Mouse (Mus musculus) kidney, embryonic 14.5 days (tissue): ENCODE results near the gene Mapk8ip1. TPM values are rescaled to one million over a fixed set of nuclear protein-coding genes. Genes with fewer than 3 reads are reported as not detected.
"Not testable (repeated sequence)": the region's sequence is repeated elsewhere in the genome, so short reads cannot be mapped to it uniquely, and the experiment has no call there.

Experiments used
- ATAC-seq: fragments of 200-750 bp; cut with Nextera tagmentation; 2 replicates; pipeline ENCODE4 v1.8.0; 2017; ENCODE audit warnings: moderate number of reproducible peaks, mild to moderate bottlenecking, moderate TSS enrichment, moderate library complexity; ENCODE audit not compliant: low FRiP score, low TSS enrichment
- H3K27ac ChIP-seq: fragments of 300-500 bp; sonication (generic); 2 replicates; pipeline ENCODE4 v1.5.1; 2014; ENCODE audit warnings: low read depth, mild to moderate bottlenecking, low read length, moderate library complexity, mixed read lengths
- H3K27me3 ChIP-seq: fragments of 300-500 bp; sonication (generic); 2 replicates; pipeline ENCODE4 v1.6.1; 2014; ENCODE audit warnings: mild to moderate bottlenecking, low read length; ENCODE audit not compliant: control insufficient read depth, insufficient read depth
- H3K36me3 ChIP-seq: fragments of 300-500 bp; sonication (generic); 2 replicates; pipeline ENCODE4 v1.6.1; 2014; ENCODE audit warnings: low read length, mixed read lengths; ENCODE audit not compliant: control insufficient read depth, insufficient read depth
- H3K4me1 ChIP-seq: fragments of 300-500 bp; sonication (generic); 2 replicates; pipeline ENCODE4 v1.6.1; 2014; ENCODE audit warnings: low read length, mixed read lengths; ENCODE audit not compliant: control insufficient read depth, insufficient read depth
- H3K4me2 ChIP-seq: fragments of 300-500 bp; sonication (generic); replicated peaks from 2 replicates; pipeline ENCODE4 v1.6.1; 2014; ENCODE audit warnings: low read depth, mild to moderate bottlenecking, low read length
- H3K4me3 ChIP-seq: fragments of 300-500 bp; sonication (generic); 2 replicates; pipeline ENCODE4 v1.5.1; 2014; ENCODE audit warnings: mild to moderate bottlenecking, low read length
- H3K9ac ChIP-seq: fragments of 300-500 bp; sonication (generic); 2 replicates; pipeline ENCODE4 v1.6.1; 2014; ENCODE audit warnings: low read depth, mild to moderate bottlenecking, low read length, moderate library complexity
- H3K9me3 ChIP-seq: fragments of 300-500 bp; sonication (generic); 2 replicates; pipeline ENCODE4 v1.6.1; 2016; ENCODE audit warnings: low read length; ENCODE audit not compliant: control insufficient read depth
- WGBS: fragments of 180-500 bp; shearing (Covaris S2); extraction: QIAGEN DNeasy Blood & Tissue Kit; methylation state at CpG from one replicate; pipeline ENCODE4 v1.1.7; 2014; 5-methylcytosine and 5-hydroxymethylcytosine counted together
- polyA plus RNA-seq: library from polyadenylated mRNA; unstranded; fragments of >200 nt; fragmentation: Nextera tagmentation; extraction: Ambion mirVana; gene quantifications from 2 replicates; pipeline ENCODE4 v1.2.1, GENCODE M21; 2014

The Mapk8ip1 gene
- polyA plus RNA-seq, 1 experiment from 2014 or later: 15.6 TPM

GRCm38 (mm10) chr2:92399877-92400276 lies 1.2 kb downstream of the Mapk8ip1 start:
- not testable (repeated sequence) for H3K4me2 ChIP-seq, H3K9ac ChIP-seq, H3K4me1 ChIP-seq, H3K27ac ChIP-seq, ATAC-seq, H3K9me3 ChIP-seq, H3K4me3 ChIP-seq, H3K27me3 ChIP-seq
- WGBS: 85% methylated on average over 3 of the region's 4 CpGs
- H3K36me3 ChIP-seq: peaks cover 10% of the 10 kb centered on the region; the same call in 1 of the 2 replicates

GRCm38 (mm10) chr2:92397436-92397835 lies 3.6 kb downstream of the Mapk8ip1 start:
- Histone ChIP-seq H3K36me3 (no peaks in the 10 kb centered on the region), H3K27ac (no peak overlapping the region), H3K4me1 (peaks cover 8% of the 10 kb centered on the region; the same call in 1 of the 2 replicates), H3K4me3 (no peak overlapping the region), H3K9me3 (no peaks in the 10 kb centered on the region), H3K4me2 (no peak overlapping the region), H3K9ac (no peak overlapping the region), H3K27me3 (no peaks in the 10 kb centered on the region; the same call in 1 of the 2 replicates)
- ATAC-seq: no peak
- 64% methylated on average over 1 of the region's 1 CpGs for whole genome bisulfite sequencing

GRCm38 (mm10) chr2:92395535-92395934 lies 5.5 kb downstream of the Mapk8ip1 start:
- Histone ChIP-seq H3K4me2 (no peak overlapping the region), H3K9ac (no peak overlapping the region), H3K27ac (no peak overlapping the region), H3K4me3 (no peak overlapping the region), H3K27me3 (no peaks in the 10 kb centered on the region; the same call in 1 of the 2 replicates), H3K9me3 (no peaks in the 10 kb centered on the region), H3K36me3 (no peaks in the 10 kb centered on the region), H3K4me1 (peaks cover 23% of the 10 kb centered on the region)
- ATAC-seq: no peak
- 91% methylated on average over 3 of the region's 3 CpGs for WGBS

- no peaks in the 10 kb centered on the region for H3K27me3 ChIP-seq
- peak overlapping the region; percentile 45 for H3K4me2 ChIP-seq
- H3K4me3 ChIP-seq: peak overlapping the region; percentile 37
- H3K4me1 ChIP-seq: peaks cover 41% of the 10 kb centered on the region
- H3K27ac ChIP-seq: peak overlapping the region; percentile 72
- peak; percentile 24; the same call in 1 of the 2 replicates for ATAC-seq
- H3K36me3 ChIP-seq: no peaks in the 10 kb centered on the region
- no peaks in the 10 kb centered on the region for H3K9me3 ChIP-seq
- 3% methylated on average over 26 of the region's 26 CpGs for WGBS
- peak overlapping the region; percentile 50; the same call in 1 of the 2 replicates for H3K9ac ChIP-seq
These were observed 8.5 kb downstream of the Mapk8ip1 start for GRCm38 (mm10) chr2:92392318-92393264.

- peaks cover 41% of the 10 kb centered on the region for H3K4me1 ChIP-seq
- ATAC-seq: no peak
- 20% methylated on average over 11 of the region's 11 CpGs for WGBS
- peaks cover 6% of the 10 kb centered on the region for H3K36me3 ChIP-seq
- H3K9me3 ChIP-seq: no peaks in the 10 kb centered on the region
- peak overlapping the region; percentile 50 for H3K9ac ChIP-seq
- peak overlapping the region; percentile 45 for H3K4me2 ChIP-seq
- H3K4me3 ChIP-seq: peak overlapping the region; percentile 37
- H3K27me3 ChIP-seq: no peaks in the 10 kb centered on the region
- H3K27ac ChIP-seq: peak overlapping the region; percentile 72
These were observed 9.3 kb downstream of the Mapk8ip1 start for GRCm38 (mm10) chr2:92391703-92392317.

- H3K9me3 ChIP-seq: no peaks in the 10 kb centered on the region
- peak overlapping the region; percentile 37; the same call in 1 of the 2 replicates for H3K4me3 ChIP-seq
- H3K27ac ChIP-seq: no peak overlapping the region
- H3K4me2 ChIP-seq: peak overlapping the region; percentile 45
- H3K27me3 ChIP-seq: no peaks in the 10 kb centered on the region
- H3K4me1 ChIP-seq: peaks cover 41% of the 10 kb centered on the region
- WGBS: 82% methylated on average over 8 of the region's 8 CpGs
- ATAC-seq: no peak
- peak overlapping the region; percentile 50; the same call in 1 of the 2 replicates for H3K9ac ChIP-seq
- peaks cover 13% of the 10 kb centered on the region for H3K36me3 ChIP-seq
These were observed 9.9 kb downstream of the Mapk8ip1 start for GRCm38 (mm10) chr2:92391116-92391515.

GRCm38 (mm10) chr2:92390206-92390930 lies 10.7 kb downstream of the Mapk8ip1 start:
- Histone ChIP-seq H3K36me3 (peaks cover 21% of the 10 kb centered on the region), H3K27ac (0 out of 2 replicates have a peak overlapping the region, but pooled peaks have one; percentile 17), H3K4me2 (no peak overlapping the region), H3K27me3 (no peaks in the 10 kb centered on the region), H3K4me3 (no peak overlapping the region), H3K4me1 (peaks cover 41% of the 10 kb centered on the region), H3K9me3 (no peaks in the 10 kb centered on the region), H3K9ac (no peak overlapping the region)
- no peak for ATAC-seq
- 80% methylated on average over 6 of the region's 6 CpGs for WGBS

- Histone ChIP-seq H3K4me2 (peak overlapping the region; percentile 50), H3K27ac (0 out of 2 replicates have a peak overlapping the region, but pooled peaks have one; percentile 17), H3K36me3 (peaks cover 28% of the 10 kb centered on the region), H3K27me3 (no peaks in the 10 kb centered on the region), H3K4me3 (peak overlapping the region; percentile 46), H3K9me3 (no peaks in the 10 kb centered on the region), H3K4me1 (peaks cover 41% of the 10 kb centered on the region), H3K9ac (0 out of 2 replicates have a peak overlapping the region, but pooled peaks have one; percentile 44)
- no peak; the same call in 1 of the 2 replicates for ATAC-seq
- WGBS: 4% methylated on average over 10 of the region's 10 CpGs
These were observed 11.4 kb downstream of the Mapk8ip1 start for GRCm38 (mm10) chr2:92389645-92390044.
